Mouse (Mus musculus): Measurements from ENCODE around the gene Padi3.

The Padi3 gene

GRCm38 (mm10) chr4:140817413-140817812, 7.0 kb upstream of the Padi3 start:
- in situ Hi-C loops (cut with MboI; ENCODE audit: unreplicated experiment in 2 of 2): no loop called here

GRCm38 (mm10) chr4:140815996-140816917, 5.8 kb upstream of the Padi3 start:
- in situ Hi-C loops (cut with MboI; ENCODE audit: unreplicated experiment in 2 of 2): no loop called here

GRCm38 (mm10) chr4:140815496-140815895, 5.0 kb upstream of the Padi3 start:
- in situ Hi-C loops (cut with MboI; ENCODE audit: unreplicated experiment in 2 of 2): no loop called here

- in situ Hi-C loops (cut with MboI; ENCODE audit: unreplicated experiment in 2 of 2): no loop called here
Measured at GRCm38 (mm10) chr4:140814241-140815225, 4.1 kb upstream of the Padi3 start.

GRCm38 (mm10) chr4:140813358-140814185, 3.1 kb upstream of the Padi3 start:
- in situ Hi-C loops (cut with MboI; ENCODE audit: unreplicated experiment in 2 of 2): no loop called here

- in situ Hi-C loops (cut with MboI; ENCODE audit: unreplicated experiment in 2 of 2): no loop called here
Measured at GRCm38 (mm10) chr4:140812609-140813008, 2.2 kb upstream of the Padi3 start.

- in situ Hi-C loops (cut with MboI; ENCODE audit: unreplicated experiment in 2 of 2): no loop called here
Measured at GRCm38 (mm10) chr4:140812191-140812590, 1.7 kb upstream of the Padi3 start.

- in situ Hi-C loops (cut with MboI; ENCODE audit: unreplicated experiment in 2 of 2): no loop called here
Measured at GRCm38 (mm10) chr4:140809118-140809517, 1.3 kb downstream of the Padi3 start.

GRCm38 (mm10) chr4:140804601-140805000, 5.8 kb downstream of the Padi3 start:
- in situ Hi-C loops (cut with MboI; ENCODE audit: unreplicated experiment in 2 of 2): no loop called here

- in situ Hi-C loops (cut with MboI; ENCODE audit: unreplicated experiment in 2 of 2): no loop called here
Measured at GRCm38 (mm10) chr4:140801364-140801763, 9.1 kb downstream of the Padi3 start.

- in situ Hi-C loops (cut with MboI; ENCODE audit: unreplicated experiment in 2 of 2): no loop called here
Measured at GRCm38 (mm10) chr4:140796786-140797185, 13.7 kb downstream of the Padi3 start.

GRCm38 (mm10) chr4:140794678-140795077, 15.8 kb downstream of the Padi3 start:
- in situ Hi-C loops (cut with MboI; ENCODE audit: unreplicated experiment in 2 of 2): loop anchor here in 1 of 2 experiments (5.0 kb wide), 1 partner anchor 108 kb away; no protein-coding TSS in a partner anchor

GRCm38 (mm10) chr4:140793795-140794194, 16.7 kb downstream of the Padi3 start:
- in situ Hi-C loops (cut with MboI; ENCODE audit: unreplicated experiment in 2 of 2): loop anchor here in 1 of 2 experiments (5.0 kb wide), 1 partner anchor 109 kb away; no protein-coding TSS in a partner anchor

- in situ Hi-C loops (cut with MboI; ENCODE audit: unreplicated experiment in 2 of 2): loop anchor here in 1 of 2 experiments (5.0 kb wide), 1 partner anchor 110 kb away; no protein-coding TSS in a partner anchor
Measured at GRCm38 (mm10) chr4:140792584-140792983, 17.9 kb downstream of the Padi3 start.

- in situ Hi-C loops (cut with MboI; ENCODE audit: unreplicated experiment in 2 of 2): loop anchor here in 1 of 2 experiments (5.0 kb wide), 1 partner anchor 111 kb away; no protein-coding TSS in a partner anchor
Measured at GRCm38 (mm10) chr4:140791071-140791470, 19.4 kb downstream of the Padi3 start.

- in situ Hi-C loops (cut with MboI; ENCODE audit: unreplicated experiment in 2 of 2): loop anchor here (5.0 to 10.0 kb wide), 5 partner anchors 112 to 455 kb away; no protein-coding TSS in a partner anchor
Measured at GRCm38 (mm10) chr4:140789983-140790382, 20.5 kb downstream of the Padi3 start.

GRCm38 (mm10) chr4:140788983-140789382, 21.5 kb downstream of the Padi3 start:
- in situ Hi-C loops (cut with MboI; ENCODE audit: unreplicated experiment in 2 of 2): loop anchor here (5.0 to 10.0 kb wide), 5 partner anchors 113 to 456 kb away; no protein-coding TSS in a partner anchor

GRCm38 (mm10) chr4:140788264-140788663, 22.2 kb downstream of the Padi3 start:
- in situ Hi-C loops (cut with MboI; ENCODE audit: unreplicated experiment in 2 of 2): loop anchor here (5.0 to 10.0 kb wide), 5 partner anchors 114 to 457 kb away; no protein-coding TSS in a partner anchor

GRCm38 (mm10) chr4:140787414-140787813, 23.0 kb downstream of the Padi3 start:
- in situ Hi-C loops (cut with MboI; ENCODE audit: unreplicated experiment in 2 of 2): loop anchor here (5.0 to 10.0 kb wide), 5 partner anchors 115 to 457 kb away; no protein-coding TSS in a partner anchor

All from v-Abl transformed pro-B cells (cell line).